Comparison of ENCODE assay signal across 12 mouse cellular contexts in genomic region chr10:122716286-122716685, GRCm38 (mm10). TPM values are rescaled to one million over a fixed set of nuclear protein-coding genes. Genes with fewer than 3 reads are reported as not detected.
DNase-seq lines count a peak whose midpoint lies in the region; ATAC-seq and TF ChIP-seq lines count a peak whose summit lies in the region.
"Had no signal": no experiment of that assay in that cellular context is flagged by ENCODE, and none has a peak within 500 bp of the region (broad histone marks: within the 10 kb centered on the region; RNA-seq: fewer than 3 reads in every experiment).

No protein-coding gene starts in this region.

- H3K27me3 ChIP-seq in hindbrain, embryonic 15.5 days = no peaks in the 10 kb centered on the region
- no peaks in the 10 kb centered on the region for H3K27me3 ChIP-seq in neural tube, embryonic 14.5 days (ENCODE audit: control insufficient read depth, insufficient read depth, low read length)
- H3K27me3 ChIP-seq: CH12.LX; embryonic facial prominence, embryonic 15.5 days had no signal

- WGBS in hindbrain, embryonic 15.5 days = 35% methylated on average over 8 of the region's 8 CpGs
- 30% methylated on average over 8 of the region's 8 CpGs for WGBS in neural tube, embryonic 14.5 days

- intact Hi-C loops in left cerebral cortex, adult 2 months (cut with DNase I) = loop anchor here (2.0 to 5.0 kb wide), 3 partner anchors 23 to 149 kb away; partner anchors contain the start of gene Ppm1h

- H3K4me3 ChIP-seq in left cerebral cortex, adult 2 months = no peak overlapping the region
- no peak overlapping the region for H3K4me3 ChIP-seq in hindbrain, embryonic 15.5 days
- no peak overlapping the region for H3K4me3 ChIP-seq in neural tube, embryonic 14.5 days (ENCODE audit: low read depth, low read length)
- H3K4me3 ChIP-seq: embryonic facial prominence, embryonic 15.5 days had no signal

- peak; percentile 37 to 82 for DNase-seq in adrenal gland, adult (ENCODE audit: inconsistent age in 2 of 2, low spot score in 1 of 2)
- no peak for DNase-seq in adrenal gland, postnatal 10 days
- DNase-seq in left cerebral cortex, adult 2 months (ENCODE audit: extremely low spot score in 1 of 2, low spot score in 2 of 2) = no peak
- DNase-seq in left cerebral cortex, adult 8-10 months (ENCODE audit: low spot score in 2 of 2) = no peak
- no peak for DNase-seq in Muller cell, postnatal 12 days (ENCODE audit: inconsistent ontology term)
- DNase-seq in kidney, adult 8-10 months = no peak

- H3K9me3 ChIP-seq in hindbrain, embryonic 15.5 days = no peaks in the 10 kb centered on the region
- H3K9me3 ChIP-seq in neural tube, embryonic 14.5 days (ENCODE audit: control insufficient read depth, low read length) = no peaks in the 10 kb centered on the region
- H3K9me3 ChIP-seq: embryonic facial prominence, embryonic 15.5 days had no signal

- H3K4me1 ChIP-seq in hindbrain, embryonic 15.5 days (replicated peaks) = peaks cover 44% of the 10 kb centered on the region
- H3K4me1 ChIP-seq in neural tube, embryonic 14.5 days (ENCODE audit: control insufficient read depth, insufficient read depth, low read length) = peaks cover 24% of the 10 kb centered on the region
- H3K4me1 ChIP-seq: embryonic facial prominence, embryonic 15.5 days had no signal

- TF ChIP-seq CTCF in left cerebral cortex, adult 2 months (IDR thresholded peaks at IDR 0.05) = no peak

- no peaks in the 10 kb centered on the region for H3K36me3 ChIP-seq in hindbrain, embryonic 15.5 days
- no peaks in the 10 kb centered on the region for H3K36me3 ChIP-seq in neural tube, embryonic 14.5 days (ENCODE audit: control insufficient read depth, insufficient read depth, low read length)
- H3K36me3 ChIP-seq: embryonic facial prominence, embryonic 15.5 days had no signal

- H3K27ac ChIP-seq in left cerebral cortex, adult 2 months = peak overlapping the region; percentile 80
- peak overlapping the region; percentile 49 for H3K27ac ChIP-seq in hindbrain, embryonic 15.5 days (replicated peaks)
- H3K27ac ChIP-seq in neural tube, embryonic 14.5 days (ENCODE audit: low read depth, low read length) = no peak overlapping the region
- H3K27ac ChIP-seq: embryonic facial prominence, embryonic 15.5 days; kidney, postnatal 0 days; macrophage had no signal

- no peak overlapping the region for H3K9ac ChIP-seq in hindbrain, embryonic 15.5 days
- H3K9ac ChIP-seq in neural tube, embryonic 14.5 days (replicated peaks; ENCODE audit: low read depth, low read length) = no peak overlapping the region; the same call in 1 of the 2 replicates
- H3K9ac ChIP-seq: embryonic facial prominence, embryonic 15.5 days had no signal

- 0 out of 2 replicates have a peak, but pooled peaks have one; percentile 12 for ATAC-seq in hindbrain, embryonic 15.5 days (ENCODE audit: low FRiP score, low read depth)
- ATAC-seq in neural tube, embryonic 14.5 days (ENCODE audit: low read depth) = peak; percentile 29; the same call in 1 of the 2 replicates

- no peak overlapping the region for H3K4me2 ChIP-seq in hindbrain, embryonic 15.5 days
- no peak overlapping the region; the same call in 1 of the 2 replicates for H3K4me2 ChIP-seq in neural tube, embryonic 14.5 days (ENCODE audit: low read depth, low read length)
- H3K4me2 ChIP-seq: embryonic facial prominence, embryonic 15.5 days had no signal

RNA-seq across cellular contexts. Expression of gene Ppm1h, which starts 37.7 kb away (rescaled TPM):
- total RNA-seq in adrenal gland, postnatal 10 days (2021) = 10 to 100 TPM; 13.0 to 15.7 TPM
- total RNA-seq in left cerebral cortex, adult 2 months (2021) = 100 to 1,000 TPM in 1 of 2 experiments, 10 to 100 TPM in 1; 97.9 to 105 TPM
- 10 to 100 TPM; 68.4 to 83.9 (median 75.3) TPM for total RNA-seq in left cerebral cortex, adult 8-10 months (2022)
- polyA plus RNA-seq in hindbrain, embryonic 15.5 days (2015; fragmentation: Nextera tagmentation; extraction: Ambion mirVana) = 29.4 and 31.2 TPM in 2 replicates
- polyA plus RNA-seq in neural tube, embryonic 14.5 days (2014; fragmentation: Nextera tagmentation; extraction: Ambion mirVana) = 35.4 and 41.5 TPM in 2 replicates

Comparison
In these comparisons a context has a peak if more than half of its experiments do, and no peak if none do; other contexts are left out.
1. DNase-seq: peak in adrenal gland, adult (2 of 2); none in adrenal gland, postnatal 10 days (single experiment), left cerebral cortex, adult 2 months (0 of 2), left cerebral cortex, adult 8-10 months (0 of 2), Muller cell, postnatal 12 days (single experiment) and kidney, adult 8-10 months (0 of 2).
2. RNA of gene Ppm1h, which starts 37.7 kb away (total RNA-seq): 97.9 to 105 TPM in left cerebral cortex, adult 2 months and 68.4 to 83.9 TPM in left cerebral cortex, adult 8-10 months; 13.0 to 15.7 TPM in adrenal gland, postnatal 10 days; every median in the first group is over 4 times any median in the second.